27 mouse cellular contexts compared by ENCODE assay signal in genomic region chr14:7999030-7999429, GRCm38 (mm10). TPM values are rescaled to one million over a fixed set of nuclear protein-coding genes. Genes with fewer than 3 reads are reported as not detected.
"Had no signal": no experiment of that assay in that cellular context is flagged by ENCODE, and none has a peak within 500 bp of the region (broad histone marks: within the 10 kb centered on the region; RNA-seq: fewer than 3 reads in every experiment).

No protein-coding gene starts in this region.

- H3K9me3 ChIP-seq: limb, embryonic 13.5 days; liver, embryonic 13.5 days; midbrain, embryonic 12.5 days; midbrain, embryonic 15.5 days had no signal

- H3K36me3 ChIP-seq: limb, embryonic 13.5 days; liver, embryonic 13.5 days; midbrain, embryonic 12.5 days; midbrain, embryonic 15.5 days had no signal

- DNase-seq: kidney, adult 2 months; left cerebral cortex, postnatal 4 days; liver, embryonic 13.5 days; lung, adult 2 months; lung, postnatal 14 days; lung, postnatal 4 days; thymus, postnatal 25 days had no signal

- H3K27ac ChIP-seq: kidney, postnatal 0 days; limb, embryonic 13.5 days; liver, embryonic 13.5 days; midbrain, embryonic 12.5 days; midbrain, embryonic 15.5 days had no signal

- H3K9ac ChIP-seq: limb, embryonic 13.5 days; liver, embryonic 13.5 days; midbrain, embryonic 12.5 days; midbrain, embryonic 15.5 days had no signal

- H3K4me3 ChIP-seq: limb, embryonic 13.5 days; liver, embryonic 13.5 days; midbrain, embryonic 12.5 days; midbrain, embryonic 15.5 days had no signal

- H3K4me2 ChIP-seq: limb, embryonic 13.5 days; liver, embryonic 13.5 days; midbrain, embryonic 12.5 days; midbrain, embryonic 15.5 days had no signal

- ATAC-seq: intestine, embryonic 16.5 days; midbrain, embryonic 15.5 days had no signal

RNA-seq across cellular contexts. Expression of gene Dnase1l3, which starts 4.7 kb away (rescaled TPM):
- total RNA-seq: layer of hippocampus, adult 8-10 months; left cerebral cortex, postnatal 14 days had no signal
- polyA plus RNA-seq: neural tube, embryonic 11.5 days had no signal

RNA-seq across cellular contexts. Expression of gene Gm45521, which starts 41.9 kb away (rescaled TPM):
- total RNA-seq: left cerebral cortex, postnatal 14 days; left cerebral cortex, postnatal 4 days; liver, adult 2 months; megakaryocyte progenitor cell, adult 5-6 weeks; monocyte, adult 5-6 weeks had no signal
- polyA plus RNA-seq: intestine, embryonic 16.5 days; kidney, adult 2 months; kidney, embryonic 14.5 days; kidney, postnatal 0 days; large intestine, adult 2 months; limb, embryonic 13.5 days; liver, adult 2 months; liver, embryonic 13.5 days; liver, embryonic 16.5 days; lung, adult 2 months; lung, embryonic 16.5 days; midbrain, embryonic 12.5 days; neural tube, embryonic 11.5 days; neural tube, embryonic 14.5 days; small intestine, adult 2 months; spleen, adult 2 months; stomach, embryonic 14.5 days; thymus, postnatal 0 days had no signal
